Mouse (Mus musculus): ENCODE measurements around the gene Stim2.

- no peak for TF ChIP-seq CTCF (IDR thresholded peaks at IDR 0.05)
- no peak for TF ChIP-seq EP300 (IDR thresholded peaks at IDR 0.05)
These were observed 63.8 kb downstream of the Stim2 start for GRCm38 (mm10) chr5:54062079-54062478.

Data from lung, postnatal 0 days (tissue).